Mouse (Mus musculus) common myeloid progenitor, adult 5-6 weeks (primary cell): ENCODE data around the gene Fam131c. TPM values are rescaled to one million over a fixed set of nuclear protein-coding genes. Genes with fewer than 3 reads are reported as not detected.
A peak's percentile ranks its signal among the peaks of the same experiment; 100 is the strongest.

ENCODE experiments used
- ATAC-seq: replicated peaks from 2 replicates; pipeline ENCODE4 v1.8.0; 2016; ENCODE audit warnings: low read depth, mild to moderate bottlenecking, moderate TSS enrichment, inconsistent platforms; ENCODE audit not compliant: poor library complexity, severe bottlenecking
- total RNA-seq: library from RNA; stranded (forward); fragments of 200-1000, 187-1606 nt; gene quantifications from 2 replicates; pipeline ENCODE4 v1.2.3, GENCODE M21; 2017

Fam131c gene
- total RNA-seq, 1 experiment from 2014 or later = not detected

DNA sequence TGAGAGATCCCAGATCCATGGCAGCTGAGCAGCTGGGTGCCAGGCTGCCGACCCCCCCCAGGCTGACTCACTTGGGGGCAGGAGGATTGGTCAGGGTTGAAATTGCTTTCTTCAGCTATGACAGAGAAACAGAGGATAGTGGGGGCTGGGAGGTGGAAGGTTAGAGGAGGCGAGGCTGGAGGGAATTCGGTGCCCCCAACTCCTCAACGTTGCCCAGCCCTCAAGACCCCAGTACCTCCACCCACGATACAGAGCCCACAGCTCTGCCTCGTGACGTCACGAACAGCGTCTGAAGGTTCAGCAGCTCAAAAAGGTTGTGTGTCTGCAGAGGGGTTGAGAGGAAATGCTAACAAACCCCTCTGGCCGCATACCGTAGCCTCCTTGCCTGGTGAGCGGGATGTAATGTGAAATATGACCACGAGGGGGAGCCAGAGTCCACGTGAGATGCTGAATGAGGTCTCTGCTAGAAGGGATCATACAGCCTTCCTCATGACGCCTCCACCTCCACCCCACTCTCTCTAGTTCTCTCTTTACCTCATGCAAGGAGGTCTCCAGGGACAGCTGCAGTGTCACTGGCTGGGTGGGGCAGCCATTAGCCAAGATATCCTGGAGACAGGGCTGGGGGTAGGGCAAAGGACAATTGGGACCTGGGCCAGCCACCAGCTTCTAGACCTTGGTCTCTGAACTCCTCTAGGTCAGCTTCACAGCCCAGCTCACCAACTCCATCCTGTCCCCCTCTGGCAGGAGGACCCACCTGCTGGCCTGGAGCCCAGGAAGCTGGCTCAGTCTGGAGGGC is 36.7 kb downstream of the Fam131c start:
- ATAC-seq = peak; percentile 91

DNA sequence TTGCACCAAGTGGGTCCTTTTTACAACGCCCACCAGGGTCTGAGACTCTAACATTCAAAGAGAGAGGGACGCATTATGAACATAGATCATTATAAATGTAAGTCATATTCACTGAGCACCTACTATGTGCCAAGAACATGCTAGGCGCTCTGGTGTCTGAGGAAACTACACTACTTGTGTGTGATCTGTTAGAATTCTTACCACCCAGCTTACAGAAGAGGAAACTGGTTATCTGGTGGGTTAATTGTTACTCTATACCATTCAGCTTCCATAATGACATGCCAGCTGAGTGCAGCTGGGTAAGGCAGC is 37.2 kb downstream of the Fam131c start:
- no peak for ATAC-seq

DNA sequence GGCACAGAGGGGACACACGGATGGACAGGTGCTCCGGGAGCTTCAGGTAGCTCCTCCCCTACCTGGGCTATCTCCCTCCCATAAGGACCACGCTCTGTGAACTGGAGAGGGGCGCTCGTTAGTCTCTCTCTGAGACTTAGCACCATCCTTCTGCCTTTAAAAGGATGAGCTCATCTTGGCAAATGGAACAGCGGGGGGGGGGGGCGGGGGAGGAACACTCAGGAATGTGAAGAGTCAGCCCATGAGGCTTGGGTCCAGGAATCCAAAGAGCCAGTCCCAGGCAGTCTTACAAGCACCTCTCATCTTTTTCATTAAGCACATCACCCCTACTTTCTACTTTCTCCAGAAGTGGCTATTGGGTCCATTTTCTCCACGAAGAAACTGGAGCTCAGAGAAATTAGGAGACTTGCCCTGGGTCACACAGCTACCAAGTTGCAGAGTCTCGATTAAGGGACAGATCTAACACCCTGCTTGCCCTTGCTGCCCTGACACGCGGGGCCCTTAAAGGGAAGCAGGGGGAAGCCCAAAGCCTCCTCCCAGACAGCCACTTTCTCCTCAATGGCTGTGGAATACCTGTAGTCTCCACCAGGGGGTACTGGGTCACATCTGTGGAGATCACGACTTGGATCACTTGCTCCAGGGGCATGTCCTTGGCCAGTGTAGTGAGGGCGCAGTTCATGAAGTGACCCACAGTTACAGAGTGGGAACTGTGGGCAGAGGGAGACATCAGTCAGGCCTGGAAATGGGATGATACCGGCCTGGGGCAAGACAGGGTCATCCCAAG is 38.7 kb downstream of the Fam131c start:
- ATAC-seq = peak; percentile 83

DNA sequence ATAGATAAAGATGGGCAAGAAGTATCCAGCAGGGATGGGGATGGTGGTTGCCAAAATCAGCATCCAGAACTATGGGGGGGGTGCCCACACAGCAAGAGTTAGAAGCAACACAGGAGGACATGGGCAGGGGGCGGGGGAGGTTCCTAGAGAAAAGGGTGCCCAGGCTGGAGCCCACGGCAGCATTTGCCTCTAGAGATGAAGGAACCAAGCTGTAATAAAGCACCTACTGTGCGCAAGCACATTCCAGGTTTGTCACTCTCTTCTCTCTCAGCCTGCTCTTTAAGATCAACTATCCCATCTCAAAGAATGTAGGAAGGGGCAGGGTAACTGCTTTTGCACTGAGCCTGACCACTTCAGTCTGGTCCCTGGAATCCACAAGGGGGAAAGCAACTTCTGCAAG is 40.6 kb downstream of the Fam131c start:
- ATAC-seq = no peak

DNA sequence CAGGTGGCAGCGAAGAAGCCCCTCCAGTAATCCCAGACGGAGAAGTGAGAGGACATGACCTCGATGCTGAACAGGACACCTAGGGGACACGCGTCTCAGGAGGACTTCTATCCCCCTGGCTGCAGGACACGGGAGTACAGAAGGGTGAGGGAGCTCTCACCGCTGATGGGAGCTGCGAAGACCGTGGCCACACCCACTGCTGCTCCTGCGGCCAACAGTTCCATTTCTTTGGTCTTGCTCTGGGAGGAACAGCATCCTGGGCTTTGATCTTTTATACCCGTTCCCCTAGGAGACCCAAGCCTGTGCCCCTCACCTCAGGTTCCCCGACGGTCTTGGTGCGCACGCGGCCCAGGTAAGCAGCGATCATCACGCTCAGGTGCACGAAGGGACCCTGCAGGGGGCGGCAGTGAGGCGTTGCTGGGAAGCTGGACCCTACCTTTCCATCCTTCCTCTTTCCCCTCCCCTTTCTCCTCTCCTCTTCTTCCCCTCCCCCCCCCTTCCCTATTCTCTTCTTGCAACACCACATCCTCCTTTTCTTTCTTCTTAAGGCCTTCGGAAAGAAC is 43.5 kb downstream of the Fam131c start:
- ATAC-seq = peak; percentile 38; the same call in 1 of the 2 replicates

DNA sequence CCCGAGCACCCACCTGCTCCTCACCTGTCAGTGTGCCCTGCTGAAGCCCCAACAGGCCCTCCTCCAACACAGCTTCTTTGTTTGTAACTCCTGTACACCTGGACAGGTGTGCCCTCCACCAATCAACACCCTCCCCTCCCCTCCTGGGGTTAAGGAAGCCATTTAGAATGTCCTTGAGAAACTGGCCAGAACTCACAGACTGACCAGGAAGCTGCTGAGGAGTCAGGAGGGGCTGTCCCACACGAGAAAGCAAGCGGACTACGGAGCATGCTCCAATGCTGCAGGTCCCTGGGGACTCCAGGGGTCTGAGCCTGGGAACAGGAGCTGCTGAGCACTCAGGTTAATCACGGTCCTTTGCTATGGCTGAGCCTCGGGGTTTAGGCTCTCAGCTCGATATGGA is 47.9 kb downstream of the Fam131c start, which contains the start of gene Clcnkb:
TSS of gene Clcnkb (minus strand) at position 91 of the 400 bp plus-strand sequence.
- no peak for ATAC-seq

DNA sequence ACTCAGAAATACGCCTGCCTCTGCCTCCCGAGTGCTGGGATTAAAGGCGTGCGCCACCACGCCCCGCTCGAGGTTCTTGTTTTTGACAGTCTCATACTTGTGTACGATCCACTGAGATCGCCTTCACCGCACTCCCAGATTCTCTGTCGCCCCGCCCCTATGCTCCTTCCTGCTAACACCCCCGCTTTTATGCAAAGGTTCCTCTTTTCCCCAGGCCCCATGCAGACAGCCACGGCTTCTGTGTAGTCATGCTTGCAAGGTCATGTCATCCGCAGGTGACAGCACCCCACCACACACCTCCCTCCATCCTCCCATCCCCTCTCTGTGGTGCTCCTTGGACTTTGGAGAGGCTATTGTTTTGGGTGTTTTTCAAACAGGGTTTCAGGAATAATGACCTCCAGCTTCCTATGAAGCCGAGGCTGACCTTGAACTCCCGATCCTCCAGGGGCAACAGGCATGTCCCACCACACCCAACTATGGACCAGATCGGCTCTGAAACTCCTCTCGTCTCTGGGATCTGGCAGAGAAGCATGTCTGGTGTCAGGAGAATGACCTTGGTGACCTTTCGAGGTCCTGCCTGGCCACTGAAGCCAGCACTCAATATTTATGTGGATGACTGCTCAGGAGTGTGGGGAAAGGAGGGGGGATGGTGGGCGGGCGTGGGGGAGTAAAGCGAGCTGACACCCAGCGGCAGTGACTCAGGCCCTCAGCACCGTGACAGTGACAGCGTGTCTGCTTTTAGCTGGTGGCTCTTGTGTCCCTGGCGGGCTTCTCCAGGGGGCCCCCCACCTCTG is 51.6 kb downstream of the Fam131c start:
- ATAC-seq = peak; percentile 98

DNA sequence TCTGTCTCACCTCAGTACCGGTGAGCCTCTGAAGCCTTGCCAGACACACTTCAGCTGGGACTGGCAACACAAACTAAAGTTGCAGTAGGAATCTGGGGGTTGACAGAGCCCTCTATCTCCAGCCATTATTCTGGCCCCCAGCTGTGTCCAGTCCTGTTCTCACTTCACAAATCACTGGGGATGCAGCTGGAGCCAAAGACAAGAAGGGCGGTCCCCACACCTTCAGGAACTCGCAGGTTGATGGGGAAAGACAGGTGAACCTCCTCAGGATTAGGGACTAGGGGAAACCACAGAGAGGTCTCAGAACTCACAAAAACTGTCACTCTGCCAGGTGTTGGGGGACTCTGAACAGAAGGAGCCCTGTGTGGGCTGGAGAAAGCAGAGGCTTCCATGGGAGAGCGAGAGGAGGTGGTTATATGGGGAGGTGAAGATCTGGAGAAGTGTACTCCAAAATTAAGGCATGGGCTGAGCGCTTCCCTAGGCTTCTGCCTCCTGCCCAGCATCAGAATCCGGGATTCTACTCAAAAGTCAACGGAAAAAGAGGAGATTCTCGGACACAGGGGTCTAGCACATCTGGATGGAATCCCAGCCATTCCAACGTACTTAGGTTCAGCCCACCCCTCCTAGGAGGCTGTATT is 52.3 kb downstream of the Fam131c start, which contains the start of gene Hspb7:
TSS of gene Hspb7 (plus strand) at position 588 of the 638 bp plus-strand sequence.
- no peak for ATAC-seq

DNA sequence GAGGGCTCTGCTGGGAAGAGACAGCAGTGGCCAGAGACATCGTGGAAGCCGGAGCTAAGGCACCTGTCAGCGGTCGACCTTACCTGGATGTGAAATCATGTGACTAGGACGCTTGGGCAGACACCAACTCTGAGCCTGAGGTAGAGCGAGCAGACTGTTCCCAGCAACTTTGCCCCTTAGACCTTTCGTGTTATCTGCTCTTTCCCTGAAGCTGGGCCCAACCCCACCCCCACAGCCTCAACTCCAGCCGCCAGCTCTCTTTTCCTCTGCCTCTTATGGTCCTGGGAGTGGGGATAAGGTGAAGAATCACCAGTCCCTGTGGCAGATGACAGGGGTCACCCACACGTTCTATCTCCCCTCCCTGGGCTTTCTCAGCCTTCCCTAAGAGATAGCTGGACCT is 52.9 kb downstream of the Fam131c start:
- no peak for ATAC-seq

DNA sequence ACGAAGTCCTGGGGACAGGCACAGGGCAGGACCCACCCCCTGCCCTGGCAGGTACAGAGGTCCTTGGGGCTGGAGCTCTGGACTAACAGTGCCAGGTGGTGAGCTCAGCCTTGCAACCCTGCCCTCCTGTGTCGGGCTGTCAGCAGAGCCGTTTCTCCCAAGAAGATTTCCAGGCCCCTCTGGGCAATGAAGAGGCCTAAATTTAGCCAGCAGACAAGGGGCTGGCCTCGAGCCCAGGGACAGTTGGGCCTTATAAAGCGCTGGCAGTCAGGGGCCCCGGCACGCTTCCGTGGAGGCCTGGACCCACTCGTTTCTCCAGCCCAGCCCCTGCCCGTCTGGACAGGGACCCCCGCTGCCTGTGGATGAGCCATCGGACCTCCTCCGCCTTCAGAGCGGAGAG is 53.4 kb downstream of the Fam131c start:
- no peak for ATAC-seq

DNA sequence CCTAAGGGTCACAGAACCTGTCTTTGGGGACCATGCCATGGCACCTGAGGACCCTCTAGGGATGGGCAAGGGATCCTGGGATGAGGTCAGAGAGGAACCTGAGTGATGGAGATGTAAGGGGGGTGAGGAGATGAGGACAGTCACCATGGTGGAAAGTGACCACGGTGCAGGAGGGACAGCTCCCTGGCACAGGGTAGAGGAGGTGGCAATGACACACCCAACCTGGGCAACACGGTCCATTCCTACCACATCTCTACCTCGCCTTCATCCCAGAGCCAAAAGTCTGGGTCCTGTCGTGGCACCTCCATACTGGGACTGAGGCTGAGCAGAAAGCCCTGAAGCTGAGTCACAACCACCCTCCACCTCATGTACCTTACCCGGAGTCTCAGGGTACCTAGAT is 54.8 kb downstream of the Fam131c start:
- ATAC-seq = no peak

DNA sequence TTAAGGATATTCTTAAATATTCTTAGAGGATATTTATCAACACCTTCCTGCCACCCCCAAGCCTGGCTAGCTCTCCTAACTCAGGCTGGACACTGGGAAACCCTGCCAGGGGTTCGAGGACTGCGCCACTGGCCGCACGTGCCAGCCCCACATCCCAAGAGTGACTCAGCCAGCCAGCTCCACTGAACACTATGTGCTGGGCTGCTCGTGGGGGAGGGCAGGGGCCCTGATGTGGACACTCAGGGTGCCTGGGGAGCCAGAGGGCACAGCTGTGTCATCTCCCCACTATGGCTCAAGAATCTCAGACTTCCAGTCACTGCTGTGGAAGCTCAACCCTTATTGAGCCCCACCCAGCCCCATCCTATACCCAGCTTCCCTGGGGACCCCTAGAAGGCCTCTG is 55.3 kb downstream of the Fam131c start:
- ATAC-seq = no peak

DNA sequence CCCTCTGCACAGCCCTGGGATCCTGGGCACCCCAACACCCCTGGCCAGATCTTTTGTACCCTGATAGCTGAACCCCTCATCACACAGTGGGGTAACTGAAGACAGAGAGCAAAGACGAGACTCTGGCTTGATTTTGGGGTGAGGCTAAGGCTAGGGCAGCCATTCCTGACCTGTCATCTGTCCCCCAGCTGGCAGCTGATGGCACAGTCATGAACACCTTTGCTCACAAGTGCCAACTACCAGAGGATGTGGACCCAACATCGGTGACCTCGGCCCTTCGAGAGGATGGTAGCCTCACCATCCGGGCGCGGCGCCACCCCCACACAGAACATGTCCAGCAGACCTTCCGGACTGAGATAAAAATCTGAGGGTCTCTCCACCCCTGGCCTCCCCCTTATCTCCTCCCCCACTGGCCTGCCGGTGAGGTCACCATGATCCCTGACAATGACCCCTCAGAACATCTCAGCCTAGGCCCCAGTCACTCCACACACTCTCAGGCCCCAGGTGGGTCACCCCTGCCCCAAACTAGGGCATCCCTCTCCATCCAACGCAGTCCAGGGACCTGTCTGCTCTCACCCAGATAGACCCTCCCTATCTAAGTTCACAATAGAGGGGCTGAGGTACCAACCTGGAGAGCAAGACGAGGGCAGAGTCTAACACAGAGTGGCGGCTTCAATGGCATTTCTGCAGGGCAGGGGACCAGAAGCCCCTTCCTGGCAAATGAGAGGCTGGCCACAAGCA is 55.8 kb downstream of the Fam131c start:
- ATAC-seq = no peak

DNA sequence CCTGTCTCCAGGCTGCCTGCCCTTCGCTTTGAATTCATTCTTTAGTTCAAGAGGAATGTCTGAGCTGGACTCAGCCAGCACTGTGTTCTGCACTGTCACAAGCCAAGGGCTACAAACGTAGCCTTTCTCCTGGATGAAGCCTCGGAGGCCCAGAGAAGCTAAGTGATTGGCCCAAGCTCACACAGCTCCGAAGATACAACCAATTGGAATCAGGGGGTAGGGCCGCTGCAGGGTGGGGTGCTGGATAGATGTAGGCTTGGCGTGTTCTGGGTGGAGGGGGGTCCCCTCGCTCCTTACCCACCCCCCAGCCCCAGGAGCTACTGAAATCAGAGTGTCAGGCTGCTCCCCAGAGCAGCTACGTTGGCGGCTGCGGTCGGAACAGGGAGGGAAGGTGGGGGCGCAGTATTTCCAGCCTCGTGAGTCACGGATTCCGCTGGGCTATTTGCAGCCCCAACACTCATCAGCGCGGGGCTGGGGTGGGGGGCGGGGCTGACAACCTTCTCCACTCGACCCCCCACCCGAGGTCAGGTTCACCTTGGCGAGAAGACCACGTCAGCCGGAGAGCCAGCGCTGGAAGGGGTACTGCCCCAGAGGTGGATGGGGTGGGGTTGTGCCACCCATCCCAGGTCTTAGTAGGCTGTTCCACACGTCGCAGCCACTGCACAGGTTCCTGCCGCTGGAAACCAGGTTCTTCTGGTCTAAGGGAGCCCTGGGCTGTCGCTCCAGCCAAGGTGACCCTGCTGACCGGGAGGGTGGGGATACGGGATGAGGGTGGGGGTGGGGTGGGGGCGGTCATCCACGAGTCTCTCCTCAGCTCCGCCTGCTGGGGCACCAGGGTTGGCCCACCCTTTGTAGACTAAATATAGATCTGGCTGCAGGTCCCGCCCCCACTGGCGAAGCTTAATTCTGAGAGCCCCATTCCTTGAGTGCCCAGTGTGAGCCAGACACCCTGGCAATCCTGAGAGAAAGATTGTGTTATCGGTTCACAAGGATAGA is 57.8 kb downstream of the Fam131c start:
- ATAC-seq = peak; percentile 71

DNA sequence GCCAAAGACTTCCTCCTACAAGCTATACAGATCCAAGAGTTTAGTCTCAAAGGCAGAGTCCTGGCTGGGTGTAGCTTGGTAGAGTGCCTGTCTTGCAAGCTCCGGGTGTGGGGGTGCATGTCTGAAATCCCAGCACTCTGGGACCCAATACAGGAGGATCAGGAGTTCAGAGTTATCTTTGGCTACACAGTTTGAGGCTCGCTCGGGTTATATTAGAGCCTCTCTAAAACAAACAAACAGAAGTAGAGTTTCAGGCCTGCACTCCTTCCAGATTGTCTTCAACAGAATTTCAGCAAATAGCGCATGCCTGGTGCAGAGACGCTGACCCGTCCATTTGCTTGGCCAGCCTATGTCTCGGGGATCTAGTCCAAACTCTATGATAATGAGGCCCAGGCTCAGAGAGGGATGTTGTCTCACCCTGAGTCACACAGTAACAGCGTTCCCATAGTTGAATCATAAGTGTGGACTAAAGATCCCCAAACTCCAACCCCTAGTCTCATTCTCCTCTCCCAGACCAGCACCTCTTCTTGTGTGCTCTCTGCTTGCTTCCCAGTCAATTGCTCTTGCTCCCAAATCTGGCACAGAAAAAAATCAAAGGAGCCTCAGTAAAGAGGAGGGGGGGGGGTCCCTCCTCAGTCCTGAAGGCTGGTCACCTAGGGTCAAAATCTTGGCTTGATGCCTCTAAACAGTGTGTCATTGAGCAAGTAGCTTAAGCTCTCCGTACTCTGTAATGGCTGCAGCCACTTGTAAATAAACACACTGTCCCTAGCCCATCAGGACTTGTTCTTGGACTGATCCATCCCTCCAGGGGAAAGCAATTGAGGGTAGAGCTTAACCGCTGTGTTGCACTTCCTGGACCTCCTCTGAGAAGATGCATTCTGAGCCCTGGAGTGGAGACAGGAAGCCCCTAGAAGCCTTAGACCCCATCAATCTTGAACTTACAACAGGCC is 59.1 kb downstream of the Fam131c start:
- ATAC-seq = no peak

DNA sequence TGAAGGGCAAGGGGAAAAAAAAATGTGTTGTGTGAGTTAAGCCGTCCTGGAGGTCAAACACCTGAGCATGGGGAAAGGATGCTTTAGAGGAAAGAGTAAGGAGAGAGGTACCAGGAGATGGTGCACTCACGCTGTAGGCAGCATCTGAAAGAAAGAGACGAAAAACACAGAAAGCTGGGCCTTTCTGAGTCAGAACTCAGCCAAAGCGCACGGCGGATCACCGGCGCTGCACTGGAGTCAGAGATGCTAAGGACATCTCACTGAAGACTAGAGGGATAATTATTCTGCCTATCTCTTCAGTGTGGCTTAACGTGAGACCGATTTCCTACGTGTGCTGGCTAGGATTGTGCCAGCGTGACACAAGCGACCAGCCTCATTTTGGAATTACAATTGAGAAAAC is 59.9 kb downstream of the Fam131c start:
- no peak for ATAC-seq

DNA sequence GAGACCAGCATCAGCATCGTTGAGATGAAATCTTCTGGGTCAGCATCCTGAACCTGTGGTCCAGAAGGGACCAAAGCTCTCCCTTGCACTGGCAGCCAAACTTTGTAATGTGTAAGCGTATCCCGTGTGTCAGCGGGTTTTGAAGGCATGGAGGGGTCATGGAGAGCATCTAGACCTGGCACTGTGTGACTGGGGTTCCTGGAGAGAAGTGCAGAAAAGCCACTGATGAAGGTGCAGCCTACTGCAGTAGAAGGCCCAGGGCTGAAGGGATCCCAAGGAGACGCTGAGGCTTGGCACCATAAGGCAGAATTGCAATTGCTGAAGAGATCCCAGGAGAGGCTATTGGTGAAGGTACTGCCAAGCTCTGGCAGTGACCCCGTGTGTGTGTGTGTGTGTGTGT is 61.4 kb downstream of the Fam131c start:
- no peak for ATAC-seq
